Mouse (Mus musculus): ENCODE results near the gene Homer1. TPM values are rescaled to one million over a fixed set of nuclear protein-coding genes. Genes with fewer than 3 reads are reported as not detected.

Homer1 gene
- 4.8 TPM for polyA plus RNA-seq (2012; fragmentation: generic; extraction: Trizol)
- long read RNA-seq, experiment 1, partial matches to known transcripts = 0 of 1 reads
- long read RNA-seq, experiment 1, other reads (novel, unspliced or antisense) = 0 of 1 reads
- long read RNA-seq, experiment 2, partial matches to known transcripts = 1 of 4 reads
- long read RNA-seq, experiment 2, other reads (novel, unspliced or antisense) = 2 of 4 reads

- no peak within 1 kb of the TSS for H3ac ChIP-seq (ENCODE audit: control insufficient read depth, insufficient read length, low read depth)
- no peaks in the 10 kb centered on the region for H3K79me3 ChIP-seq (ENCODE audit: low read depth)
- H3K4me3 ChIP-seq (ENCODE audit: insufficient read depth, poor library complexity, severe bottlenecking) = no peak within 1 kb of the TSS
Observed at GRCm38 (mm10) chr13:93299316-93299715, at the start of gene Homer1. Homer1 (plus strand) TSS chr13:93299635.

GRCm38 (mm10) chr13:93251732-93252131, 47.7 kb upstream of the Homer1 start:
- TF ChIP-seq MYOD1 (IDR thresholded peaks at IDR 0.05; ENCODE audit: control insufficient read depth, insufficient read length, low read depth) (no peak), USF1 (IDR thresholded peaks at IDR 0.05; ENCODE audit: low read depth) (no peak), MYOG (IDR thresholded peaks at IDR 0.05; ENCODE audit: control insufficient read depth, extremely low read depth, insufficient read length) (no peak), CTCF (IDR thresholded peaks at IDR 0.05; ENCODE audit: control insufficient read depth, insufficient read depth, insufficient read length) (no peak), MAX (IDR thresholded peaks at IDR 0.05) (no peak), CEBPB (IDR thresholded peaks at IDR 0.05; ENCODE audit: low read depth) (no peak), FOSL1 (IDR thresholded peaks at IDR 0.05; ENCODE audit: insufficient read depth, low read length, poor library complexity, severe bottlenecking) (no peak)
- Histone ChIP-seq H3K4me3 (ENCODE audit: insufficient read depth, poor library complexity, severe bottlenecking) (no peak overlapping the region), H3K79me2 (ENCODE audit: control insufficient read depth, insufficient read depth) (no peaks in the 10 kb centered on the region), H3K27me3 (ENCODE audit: control insufficient read depth, insufficient read depth, insufficient read length) (no peaks in the 10 kb centered on the region), H3K36me3 (ENCODE audit: control insufficient read depth, insufficient read depth) (no peaks in the 10 kb centered on the region), H3ac (ENCODE audit: control insufficient read depth, insufficient read length, low read depth) (no peak overlapping the region), H3K79me3 (ENCODE audit: low read depth) (no peaks in the 10 kb centered on the region)

More at GRCm38 (mm10) chr13:93299316-93299715, at the start of gene Homer1:
- H3K36me3 ChIP-seq (ENCODE audit: control insufficient read depth, insufficient read depth) = no peaks in the 10 kb centered on the region
- TF ChIP-seq USF1 (IDR thresholded peaks at IDR 0.05; ENCODE audit: low read depth) = no peak
- TF ChIP-seq CTCF (IDR thresholded peaks at IDR 0.05; ENCODE audit: control insufficient read depth, insufficient read depth, insufficient read length) = no peak
- TF ChIP-seq CEBPB (IDR thresholded peaks at IDR 0.05; ENCODE audit: low read depth) = no peak
- TF ChIP-seq MYOG (IDR thresholded peaks at IDR 0.05; ENCODE audit: control insufficient read depth, extremely low read depth, insufficient read length) = no peak
- no peak for TF ChIP-seq MYOD1 (IDR thresholded peaks at IDR 0.05; ENCODE audit: control insufficient read depth, insufficient read length, low read depth)
- no peak for TF ChIP-seq FOSL1 (IDR thresholded peaks at IDR 0.05; ENCODE audit: insufficient read depth, low read length, poor library complexity, severe bottlenecking)
- TF ChIP-seq MAX (IDR thresholded peaks at IDR 0.05) = no peak
- H3K27me3 ChIP-seq (ENCODE audit: control insufficient read depth, insufficient read depth, insufficient read length) = no peaks in the 10 kb centered on the region
- H3K79me2 ChIP-seq (ENCODE audit: control insufficient read depth, insufficient read depth) = no peaks in the 10 kb centered on the region

GRCm38 (mm10) chr13:93252175-93252574, 47.3 kb upstream of the Homer1 start:
- no peaks in the 10 kb centered on the region for H3K79me3 ChIP-seq (ENCODE audit: low read depth)
- H3K79me2 ChIP-seq (ENCODE audit: control insufficient read depth, insufficient read depth) = no peaks in the 10 kb centered on the region
- no peak overlapping the region for H3ac ChIP-seq (ENCODE audit: control insufficient read depth, insufficient read length, low read depth)
- no peak for TF ChIP-seq MAX (IDR thresholded peaks at IDR 0.05)
- TF ChIP-seq MYOD1 (IDR thresholded peaks at IDR 0.05; ENCODE audit: control insufficient read depth, insufficient read length, low read depth) = no peak
- no peak for TF ChIP-seq USF1 (IDR thresholded peaks at IDR 0.05; ENCODE audit: low read depth)
- TF ChIP-seq MYOG (IDR thresholded peaks at IDR 0.05; ENCODE audit: control insufficient read depth, extremely low read depth, insufficient read length) = no peak
- no peak for TF ChIP-seq CEBPB (IDR thresholded peaks at IDR 0.05; ENCODE audit: low read depth)
- TF ChIP-seq FOSL1 (IDR thresholded peaks at IDR 0.05; ENCODE audit: insufficient read depth, low read length, poor library complexity, severe bottlenecking) = no peak
- no peak for TF ChIP-seq CTCF (IDR thresholded peaks at IDR 0.05; ENCODE audit: control insufficient read depth, insufficient read depth, insufficient read length)
- H3K36me3 ChIP-seq (ENCODE audit: control insufficient read depth, insufficient read depth) = no peaks in the 10 kb centered on the region
- no peaks in the 10 kb centered on the region for H3K27me3 ChIP-seq (ENCODE audit: control insufficient read depth, insufficient read depth, insufficient read length)
- H3K4me3 ChIP-seq (ENCODE audit: insufficient read depth, poor library complexity, severe bottlenecking) = no peak overlapping the region

DNA sequence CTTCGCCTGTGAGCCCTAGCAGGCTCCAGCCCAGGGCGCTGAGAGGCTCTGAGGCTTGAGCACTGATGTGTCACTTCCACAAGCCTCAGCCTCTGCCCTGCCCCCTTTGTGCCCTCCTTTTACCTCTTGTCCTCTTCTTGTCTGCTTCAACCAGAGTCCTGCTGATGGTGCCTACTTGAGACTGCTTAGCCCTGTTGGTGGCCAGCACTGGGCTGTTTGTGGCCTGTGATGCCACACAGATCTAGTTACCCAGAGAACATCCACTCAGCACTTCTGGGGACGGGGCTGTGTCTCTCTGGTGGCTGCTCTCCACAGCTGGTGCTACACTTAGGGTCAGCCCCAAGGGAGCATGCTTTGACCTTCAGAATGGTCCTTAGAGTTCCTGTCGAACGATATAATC, 46.5 kb upstream of the Homer1 start:
- H3ac ChIP-seq (ENCODE audit: control insufficient read depth, insufficient read length, low read depth) = no peak overlapping the region
- no peaks in the 10 kb centered on the region for H3K27me3 ChIP-seq (ENCODE audit: control insufficient read depth, insufficient read depth, insufficient read length)
- H3K36me3 ChIP-seq (ENCODE audit: control insufficient read depth, insufficient read depth) = no peaks in the 10 kb centered on the region
- no peak overlapping the region for H3K4me3 ChIP-seq (ENCODE audit: insufficient read depth, poor library complexity, severe bottlenecking)
- H3K79me3 ChIP-seq (ENCODE audit: low read depth) = no peaks in the 10 kb centered on the region
- no peaks in the 10 kb centered on the region for H3K79me2 ChIP-seq (ENCODE audit: control insufficient read depth, insufficient read depth)
- TF ChIP-seq MYOD1 (IDR thresholded peaks at IDR 0.05; ENCODE audit: control insufficient read depth, insufficient read length, low read depth) = no peak
- TF ChIP-seq USF1 (IDR thresholded peaks at IDR 0.05; ENCODE audit: low read depth) = no peak
- no peak for TF ChIP-seq FOSL1 (IDR thresholded peaks at IDR 0.05; ENCODE audit: insufficient read depth, low read length, poor library complexity, severe bottlenecking)
- TF ChIP-seq MYOG (IDR thresholded peaks at IDR 0.05; ENCODE audit: control insufficient read depth, extremely low read depth, insufficient read length) = no peak
- no peak for TF ChIP-seq CTCF (IDR thresholded peaks at IDR 0.05; ENCODE audit: control insufficient read depth, insufficient read depth, insufficient read length)
- no peak for TF ChIP-seq CEBPB (IDR thresholded peaks at IDR 0.05; ENCODE audit: low read depth)
- no peak for TF ChIP-seq MAX (IDR thresholded peaks at IDR 0.05)

DNA sequence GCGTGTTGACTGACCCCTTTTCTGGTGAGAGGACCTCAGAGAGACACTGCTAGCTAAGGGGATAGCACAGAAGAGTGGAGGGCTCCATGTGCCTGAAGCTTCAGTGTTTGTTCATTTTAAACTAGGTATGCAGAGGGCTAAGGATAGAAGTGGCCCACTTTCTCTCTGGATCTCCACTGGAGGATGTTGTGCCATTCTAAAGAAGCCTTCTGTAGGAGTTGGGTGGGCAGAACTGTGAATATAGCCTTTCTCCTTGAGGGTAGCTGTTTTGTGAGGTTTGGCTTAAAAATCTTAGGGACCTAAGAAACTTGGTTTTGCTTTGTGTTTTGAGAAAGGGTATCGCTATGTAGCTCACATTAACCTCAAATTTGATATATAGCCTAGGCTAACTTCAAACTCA, 32.3 kb upstream of the Homer1 start:
- no peak overlapping the region for H3ac ChIP-seq (ENCODE audit: control insufficient read depth, insufficient read length, low read depth)
- no peak for TF ChIP-seq CTCF (IDR thresholded peaks at IDR 0.05; ENCODE audit: control insufficient read depth, insufficient read depth, insufficient read length)
- TF ChIP-seq MAX (IDR thresholded peaks at IDR 0.05) = no peak
- no peak for TF ChIP-seq MYOD1 (IDR thresholded peaks at IDR 0.05; ENCODE audit: control insufficient read depth, insufficient read length, low read depth)
- no peak for TF ChIP-seq FOSL1 (IDR thresholded peaks at IDR 0.05; ENCODE audit: insufficient read depth, low read length, poor library complexity, severe bottlenecking)
- no peak for TF ChIP-seq CEBPB (IDR thresholded peaks at IDR 0.05; ENCODE audit: low read depth)
- no peak for TF ChIP-seq USF1 (IDR thresholded peaks at IDR 0.05; ENCODE audit: low read depth)
- no peak for TF ChIP-seq MYOG (IDR thresholded peaks at IDR 0.05; ENCODE audit: control insufficient read depth, extremely low read depth, insufficient read length)
- H3K79me2 ChIP-seq (ENCODE audit: control insufficient read depth, insufficient read depth) = no peaks in the 10 kb centered on the region
- no peak overlapping the region for H3K4me3 ChIP-seq (ENCODE audit: insufficient read depth, poor library complexity, severe bottlenecking)
- no peaks in the 10 kb centered on the region for H3K27me3 ChIP-seq (ENCODE audit: control insufficient read depth, insufficient read depth, insufficient read length)
- H3K36me3 ChIP-seq (ENCODE audit: control insufficient read depth, insufficient read depth) = no peaks in the 10 kb centered on the region
- no peaks in the 10 kb centered on the region for H3K79me3 ChIP-seq (ENCODE audit: low read depth)
